21 mouse cellular contexts compared by ENCODE assay signal in genomic region chr3:81995371-81995770, GRCm38 (mm10). TPM values are rescaled to one million over a fixed set of nuclear protein-coding genes. Genes with fewer than 3 reads are reported as not detected.
A peak's percentile ranks its signal among the peaks of the same experiment; 100 is the strongest.
DNase-seq lines count a peak whose midpoint lies in the region; ATAC-seq and TF ChIP-seq lines count a peak whose summit lies in the region.
"Had no signal": no experiment of that assay in that cellular context is flagged by ENCODE, and none has a peak within 500 bp of the region (broad histone marks: within the 10 kb centered on the region; RNA-seq: fewer than 3 reads in every experiment).

No protein-coding gene starts in this region.

- no peak for TF ChIP-seq CTCF in liver, adult 2 months (IDR thresholded peaks at IDR 0.05; ENCODE audit: low read depth, low read length)

- H3K27ac ChIP-seq in liver, adult 2 months (replicated peaks; ENCODE audit: insufficient read depth, low read depth, low read length): peak overlapping the region; percentile 71
- no peak overlapping the region for H3K27ac ChIP-seq in liver, embryonic 11.5 days (ENCODE audit: low read depth, low read length)
- H3K27ac ChIP-seq: embryonic facial prominence, embryonic 13.5 days; embryonic facial prominence, embryonic 15.5 days; forebrain, embryonic 10.5 days; forebrain, embryonic 13.5 days had no signal

- H3K36me3 ChIP-seq in liver, adult 2 months (ENCODE audit: control insufficient read depth, insufficient read depth, low read length): no peaks in the 10 kb centered on the region
- no peaks in the 10 kb centered on the region for H3K36me3 ChIP-seq in liver, embryonic 11.5 days (ENCODE audit: control insufficient read depth, insufficient read depth, low read length)
- H3K36me3 ChIP-seq: embryonic facial prominence, embryonic 13.5 days; embryonic facial prominence, embryonic 15.5 days; forebrain, embryonic 10.5 days had no signal

- no peak for TF ChIP-seq POLR2A in liver, adult 2 months (IDR thresholded peaks at IDR 0.05; ENCODE audit: extremely low read depth, insufficient read depth, low read length)

- H3K9me3 ChIP-seq in liver, embryonic 11.5 days (ENCODE audit: control insufficient read depth, low read length): no peaks in the 10 kb centered on the region
- H3K9me3 ChIP-seq: embryonic facial prominence, embryonic 13.5 days; embryonic facial prominence, embryonic 15.5 days; forebrain, embryonic 10.5 days; forebrain, embryonic 13.5 days had no signal

- H3K79me2 ChIP-seq in liver, adult 2 months (ENCODE audit: control insufficient read depth, insufficient read depth, low read length): no peaks in the 10 kb centered on the region; the same call in 1 of the 2 replicates

- WGBS in liver, adult 2 months: 10% methylated on average over 4 of the region's 4 CpGs
- WGBS in liver, embryonic 11.5 days: 44% methylated on average over 4 of the region's 4 CpGs

- peak overlapping the region; percentile 15; the same call in 1 of the 2 replicates for H3K4me3 ChIP-seq in liver, adult 2 months (ENCODE audit: insufficient read depth, low read depth, low read length)
- H3K4me3 ChIP-seq in liver, embryonic 11.5 days (ENCODE audit: low read depth, low read length): no peak overlapping the region
- H3K4me3 ChIP-seq: embryonic facial prominence, embryonic 13.5 days; embryonic facial prominence, embryonic 15.5 days; erythroblast, embryonic 14.5 days; forebrain, embryonic 10.5 days; forebrain, embryonic 13.5 days had no signal

- DNase-seq in liver, adult 2 months (ENCODE audit: extremely low read depth, low read depth, low spot score): peak; percentile 97
- no peak for DNase-seq in liver, embryonic 11.5 days (ENCODE audit: low spot score)
- peak; percentile 16 for DNase-seq in MN1 (ENCODE audit: low spot score)
- DNase-seq in adipocyte (ENCODE audit: low spot score): peak; percentile 12
- no peak for DNase-seq in lung, adult 18-20 months
- DNase-seq in spleen, postnatal 10 days (ENCODE audit: low spot score in 2 of 2): no peak
- DNase-seq: adrenal gland, adult 2 months; adrenal gland, postnatal 25 days had no signal

- peak overlapping the region; percentile 35; the same call in 1 of the 2 replicates for H3K9ac ChIP-seq in liver, adult 2 months (ENCODE audit: low read depth, low read length)
- H3K9ac ChIP-seq in liver, embryonic 11.5 days (ENCODE audit: low read depth, low read length): no peak overlapping the region
- H3K9ac ChIP-seq: embryonic facial prominence, embryonic 13.5 days; embryonic facial prominence, embryonic 15.5 days; forebrain, embryonic 13.5 days had no signal

- peaks cover 15% of the 10 kb centered on the region; the same call in 1 of the 2 replicates for H3K4me1 ChIP-seq in liver, adult 2 months (ENCODE audit: control insufficient read depth, insufficient read depth, low read length)
- no peaks in the 10 kb centered on the region for H3K4me1 ChIP-seq in liver, embryonic 11.5 days (replicated peaks; ENCODE audit: control insufficient read depth, insufficient read depth, low read length)
- H3K4me1 ChIP-seq: embryonic facial prominence, embryonic 13.5 days; embryonic facial prominence, embryonic 15.5 days; forebrain, embryonic 13.5 days had no signal

- H3K27me3 ChIP-seq in liver, adult 2 months (ENCODE audit: control insufficient read depth, insufficient read depth, low read length): no peaks in the 10 kb centered on the region
- no peaks in the 10 kb centered on the region for H3K27me3 ChIP-seq in liver, embryonic 11.5 days (replicated peaks; ENCODE audit: control insufficient read depth, insufficient read depth, low read length)
- H3K27me3 ChIP-seq: embryonic facial prominence, embryonic 13.5 days; embryonic facial prominence, embryonic 15.5 days; forebrain, embryonic 13.5 days had no signal

- no peak overlapping the region for H3K4me2 ChIP-seq in liver, embryonic 11.5 days
- H3K4me2 ChIP-seq: embryonic facial prominence, embryonic 13.5 days; embryonic facial prominence, embryonic 15.5 days; forebrain, embryonic 13.5 days had no signal

- no peak for ATAC-seq in liver, embryonic 11.5 days (replicated peaks; ENCODE audit: low FRiP score)
- ATAC-seq: activated CD4-positive, CD25-positive, alpha-beta regulatory T cell, adult 4 months; Patski had no signal

RNA-seq across cellular contexts. Expression of gene Asic5, which starts 13.3 kb away (rescaled TPM):
- 7.5 and 8.7 TPM in 2 replicates for total RNA-seq in liver, adult 2 months (2014; rRNA removed)
- polyA plus RNA-seq in liver, adult 2 months (2012; rRNA removed): 1.1 and 1.7 TPM in 2 replicates
- not detected in 2 replicates for polyA plus RNA-seq in liver, embryonic 11.5 days (2014; fragmentation: Nextera tagmentation; extraction: Ambion mirVana)
- total RNA-seq: adrenal gland, adult 2 months; adrenal gland, postnatal 25 days; common myeloid progenitor, adult 5-6 weeks; ES-E14; MEL had no signal
- polyA plus RNA-seq: activated CD4-positive, CD25-positive, alpha-beta regulatory T cell, adult 4 months; adrenal gland, adult 2 months; C2C12; embryonic facial prominence, embryonic 11.5 days; embryonic facial prominence, embryonic 13.5 days; embryonic facial prominence, embryonic 15.5 days; erythroblast, embryonic 14.5 days; forebrain, embryonic 10.5 days; forebrain, embryonic 13.5 days; forebrain, embryonic 16.5 days; Patski had no signal

RNA-seq across cellular contexts. Expression of gene Tdo2, which starts 19.4 kb away (rescaled TPM):
- 2,393 and 2,551 TPM in 2 replicates for total RNA-seq in liver, adult 2 months (2014; rRNA removed)
- polyA plus RNA-seq in liver, adult 2 months (2012; rRNA removed): 931 and 1,118 TPM in 2 replicates
- polyA plus RNA-seq in liver, embryonic 11.5 days (2014; fragmentation: Nextera tagmentation; extraction: Ambion mirVana): 0.38 and 0.71 TPM in 2 replicates
- total RNA-seq: common myeloid progenitor, adult 5-6 weeks; ES-E14; MEL had no signal
- polyA plus RNA-seq: C2C12; embryonic facial prominence, embryonic 13.5 days; erythroblast, embryonic 14.5 days had no signal

Comparison
In these comparisons a context has a peak if more than half of its experiments do, and no peak if none do; other contexts are left out.
1. DNase-seq: peak in liver, adult 2 months (single experiment), MN1 (single experiment) and adipocyte (single experiment); none in liver, embryonic 11.5 days (single experiment), lung, adult 18-20 months (0 of 2) and spleen, postnatal 10 days (0 of 2).
2. RNA of gene Tdo2, which starts 19.4 kb away (polyA plus RNA-seq): 931 to 1,118 TPM in liver, adult 2 months; 0.38 to 0.71 TPM in liver, embryonic 11.5 days; every median in the first group is over 100 times any median in the second.